Mouse (Mus musculus) lung, postnatal 36 days (tissue): ENCODE results near the gene Ccdc172.

Experiments used
- DNase-seq: peaks from one replicate; pipeline ENCODE4 v3.0.0; 2022; ENCODE audit warnings: mixed read lengths

Ccdc172 gene

DNA sequence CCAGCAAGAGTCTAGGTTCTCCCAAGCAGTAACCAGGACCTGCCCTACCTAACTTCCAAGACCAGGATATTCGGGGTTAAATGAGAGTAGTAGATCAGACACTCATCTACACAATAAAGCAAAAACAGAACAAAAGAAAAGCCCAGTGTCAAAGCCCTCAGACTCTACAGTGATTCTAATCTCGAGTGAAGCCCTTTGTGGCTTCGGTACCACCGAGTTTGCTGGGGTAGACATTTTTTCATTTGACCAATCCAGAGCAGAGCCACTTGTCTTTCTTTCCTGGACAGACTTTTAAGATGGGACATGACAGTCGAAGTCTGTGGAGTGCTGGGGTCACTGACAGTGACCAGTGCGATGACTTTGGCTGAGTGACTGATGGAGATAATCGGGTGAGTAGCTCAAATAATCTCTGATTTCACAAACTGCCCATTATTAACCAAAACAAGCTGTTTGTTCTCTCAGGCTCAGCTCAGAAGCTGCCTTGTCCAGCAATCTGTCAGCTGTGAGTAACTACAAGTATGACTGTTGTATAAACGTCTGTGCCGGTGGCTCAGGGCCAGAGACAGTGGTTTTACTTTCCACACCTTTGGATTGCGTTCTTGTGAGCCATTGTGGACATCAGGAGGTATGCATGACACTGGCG is 60.8 kb downstream of the Ccdc172 start:
- peak; percentile 1 for DNase-seq

DNA sequence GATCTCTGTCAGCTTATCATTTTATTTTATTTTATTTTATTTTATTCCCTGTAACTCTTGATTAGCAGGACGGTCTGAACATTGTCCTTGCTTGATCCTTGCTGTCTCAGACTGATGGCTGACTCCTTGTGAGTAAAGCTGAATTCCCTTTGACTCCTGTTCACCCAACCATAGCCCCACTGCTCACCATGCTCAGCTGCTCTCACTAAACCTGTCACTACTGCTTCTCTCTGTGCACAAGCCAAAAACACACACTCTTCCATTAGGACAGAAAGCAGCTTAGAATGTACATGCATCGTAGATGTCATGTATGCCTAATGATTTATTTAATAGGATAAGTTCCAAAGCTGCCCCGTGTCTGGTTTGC is 61.3 kb downstream of the Ccdc172 start:
- DNase-seq = no peak

DNA sequence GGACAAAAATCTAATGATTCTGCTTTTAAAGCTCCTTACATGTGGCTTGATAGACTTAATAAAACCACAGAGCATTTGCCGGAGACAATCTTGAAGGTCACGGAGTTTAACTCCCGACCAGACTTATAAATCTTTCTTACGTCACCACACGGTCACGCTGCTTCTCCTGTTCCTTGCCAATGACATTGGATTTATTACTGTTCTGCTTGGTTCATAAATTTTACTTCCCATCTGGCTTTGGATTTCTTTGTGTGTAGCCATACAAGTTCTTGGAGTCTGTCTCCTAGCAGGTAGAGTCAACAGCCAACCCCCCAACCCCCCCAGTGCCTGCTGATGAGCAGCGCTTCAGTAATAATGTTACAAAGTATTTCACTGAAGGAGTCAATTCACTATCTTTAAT is 70.2 kb downstream of the Ccdc172 start:
- DNase-seq = no peak

DNA sequence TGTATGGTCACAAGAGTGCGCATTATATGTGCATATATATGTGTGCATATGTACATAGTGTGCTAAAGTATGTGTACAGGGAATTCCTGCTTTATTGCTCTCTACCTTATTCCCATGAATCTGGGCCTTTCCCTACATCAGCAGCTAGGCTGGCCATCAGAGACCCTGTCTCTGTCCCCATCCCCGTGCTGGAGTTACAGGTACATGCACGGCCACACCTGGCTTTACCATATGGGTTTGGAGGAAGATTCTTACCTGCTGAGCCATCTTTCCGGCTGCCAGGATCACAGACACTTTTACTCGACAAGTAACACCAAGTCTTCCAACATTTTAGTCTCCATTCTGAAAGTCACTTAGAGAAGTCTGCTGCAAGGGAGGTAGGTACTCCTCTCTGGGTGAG is 71.2 kb downstream of the Ccdc172 start:
- DNase-seq = no peak

DNA sequence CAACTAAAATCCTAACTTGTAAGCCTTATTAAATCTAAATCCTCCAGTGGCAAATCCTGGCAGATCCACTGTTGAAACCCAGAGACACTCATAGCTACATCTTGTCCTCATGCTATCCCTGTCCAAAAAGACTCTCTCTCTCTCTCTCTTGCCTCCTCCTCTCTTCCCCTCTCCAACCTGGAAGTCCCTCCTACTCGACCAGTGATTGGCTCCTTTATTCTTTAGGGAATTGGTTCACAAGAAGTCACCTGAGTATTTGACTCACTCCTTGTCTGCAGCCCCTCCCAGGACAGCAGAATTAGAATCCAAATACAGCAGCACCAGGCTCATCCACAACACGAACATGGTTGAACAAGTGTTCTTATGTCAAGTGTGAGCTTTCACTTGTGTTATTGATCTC is 74.3 kb downstream of the Ccdc172 start:
- DNase-seq = no peak

DNA sequence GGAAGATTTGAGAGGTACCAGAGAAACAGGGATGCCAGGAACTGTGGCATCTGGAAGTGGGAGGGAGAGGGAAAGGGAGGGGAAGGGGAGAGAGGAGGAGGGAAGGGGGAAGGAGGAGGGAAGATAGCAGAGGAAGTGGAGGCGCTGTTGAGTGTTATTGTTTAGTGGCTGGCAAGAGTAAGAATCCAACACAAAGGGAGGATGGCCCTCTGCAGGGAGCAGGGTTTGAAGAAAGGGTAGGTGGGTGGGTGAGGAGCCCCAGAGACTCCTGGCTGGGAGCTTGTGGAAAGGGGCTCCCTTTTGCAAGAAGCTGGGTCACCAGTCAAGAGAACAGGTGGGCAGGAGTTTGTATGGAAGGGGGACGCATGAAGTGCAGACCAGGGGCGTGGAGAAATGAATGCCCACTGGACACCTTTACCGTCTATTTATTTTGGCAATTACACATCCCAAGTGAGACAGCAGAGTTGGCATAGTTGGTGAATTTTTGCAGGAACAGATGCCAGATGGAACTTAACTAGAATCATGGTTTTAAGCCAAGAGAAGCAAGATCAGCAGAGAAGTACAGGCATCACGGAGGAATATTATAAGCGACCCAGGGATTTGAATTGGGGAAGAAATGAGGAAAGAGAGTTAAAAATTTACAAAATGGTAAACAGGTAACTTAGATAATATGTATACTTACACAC is 78.6 kb downstream of the Ccdc172 start:
- no peak for DNase-seq

DNA sequence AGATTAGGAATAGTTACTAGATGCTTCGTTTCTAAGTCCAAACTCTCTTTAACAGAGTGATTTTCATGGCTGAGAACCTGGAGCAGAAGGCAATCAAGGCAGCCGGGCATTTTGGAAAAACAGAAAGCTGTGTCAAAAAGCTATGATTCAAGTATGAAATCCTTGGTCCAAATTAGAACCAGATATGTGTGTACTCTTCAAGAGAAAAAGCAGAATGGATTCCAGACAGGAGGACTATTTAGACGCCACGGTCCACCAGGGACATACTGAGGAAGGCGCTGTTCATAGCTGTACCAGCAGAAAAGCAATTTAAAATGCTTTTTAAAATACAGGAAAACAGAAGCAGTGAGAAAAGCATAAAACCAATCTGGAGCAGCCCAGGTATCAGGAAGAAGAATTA is 88.6 kb downstream of the Ccdc172 start:
- no peak for DNase-seq
